Mouse (Mus musculus) kidney, embryonic 15.5 days (tissue): ENCODE data around the gene Thap12. TPM values are rescaled to one million over a fixed set of nuclear protein-coding genes. Genes with fewer than 3 reads are reported as not detected.

Source experiments
- ATAC-seq: fragments of 200-750 bp; cut with Nextera tagmentation; replicated peaks from 2 replicates; pipeline ENCODE4 v1.8.0; 2017; ENCODE audit warnings: moderate TSS enrichment; ENCODE audit not compliant: low FRiP score
- H3K27ac ChIP-seq: fragments of 300-500 bp; sonication (generic); 2 replicates; pipeline ENCODE4 v1.5.1; 2015; ENCODE audit warnings: mild to moderate bottlenecking, inconsistent platforms
- H3K27me3 ChIP-seq: fragments of 300-500 bp; sonication (generic); 2 replicates; pipeline ENCODE4 v1.6.1; 2015; ENCODE audit warnings: inconsistent platforms
- H3K36me3 ChIP-seq: fragments of 300-500 bp; sonication (generic); 2 replicates; pipeline ENCODE4 v1.6.1; 2015; ENCODE audit warnings: inconsistent platforms
- H3K4me1 ChIP-seq: fragments of 300-500 bp; sonication (generic); 2 replicates; pipeline ENCODE4 v1.6.1; 2015; ENCODE audit warnings: inconsistent platforms
- H3K4me2 ChIP-seq: fragments of 300-500 bp; sonication (generic); 2 replicates; pipeline ENCODE4 v1.6.1; 2015; ENCODE audit warnings: moderate library complexity, mild to moderate bottlenecking, inconsistent platforms
- H3K4me3 ChIP-seq: fragments of 300-500 bp; sonication (generic); replicated peaks from 2 replicates; pipeline ENCODE4 v1.5.1; 2015; ENCODE audit warnings: mild to moderate bottlenecking, inconsistent platforms
- H3K9ac ChIP-seq: fragments of 300-500 bp; sonication (generic); 2 replicates; pipeline ENCODE4 v1.6.1; 2015; ENCODE audit warnings: mild to moderate bottlenecking, inconsistent platforms
- H3K9me3 ChIP-seq: fragments of 300-500 bp; sonication (generic); replicated peaks from 2 replicates; pipeline ENCODE4 v1.6.1; 2016; ENCODE audit warnings: inconsistent platforms
- WGBS: fragments of 180-500 bp; shearing (Covaris S2); methylation state at CpG from one replicate; pipeline ENCODE4 v1.1.7; 2015; ENCODE audit warnings: mixed read lengths; 5-methylcytosine and 5-hydroxymethylcytosine counted together
- polyA plus RNA-seq: library from polyadenylated mRNA; unstranded; fragments of >200 nt; fragmentation: Nextera tagmentation; extraction: Ambion mirVana; gene quantifications from 2 replicates; pipeline ENCODE4 v1.2.1, GENCODE M21; 2015

Thap12 gene
- polyA plus RNA-seq, 1 experiment from 2014 or later: 61.7 TPM

DNA sequence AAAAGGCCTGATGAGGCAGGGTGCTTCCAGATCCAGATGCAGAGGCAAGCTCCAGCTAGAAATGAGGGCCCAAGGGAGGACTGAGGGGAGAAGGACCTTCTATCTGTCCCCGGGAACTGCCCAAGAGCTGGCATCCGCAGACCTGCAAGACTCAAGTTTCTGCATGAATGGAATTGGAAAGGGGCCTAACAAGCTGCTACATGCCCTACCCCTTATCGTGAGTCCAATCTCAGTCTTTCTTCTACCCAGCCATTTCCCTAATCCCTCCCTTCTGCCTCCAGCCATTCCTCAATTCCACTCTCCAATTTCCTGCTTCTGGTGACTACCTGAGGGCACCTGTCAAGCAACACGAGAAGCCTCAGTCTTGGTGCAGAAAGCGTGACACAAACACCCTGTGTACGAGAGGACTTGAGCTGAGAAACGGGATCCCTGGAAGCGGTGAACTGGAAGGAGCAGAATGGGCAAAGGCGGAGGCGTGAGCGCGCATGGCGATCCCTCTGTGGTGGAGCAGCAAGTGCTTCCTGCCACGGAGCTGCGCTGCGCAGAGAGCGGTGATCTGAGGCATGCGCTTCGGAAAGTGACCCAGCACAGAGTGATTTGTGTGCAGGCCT is 26.9 kb downstream of the Thap12 start:
- H3K9ac ChIP-seq: no peak overlapping the region
- no peaks in the 10 kb centered on the region for H3K9me3 ChIP-seq
- ATAC-seq: peak; percentile 78
- H3K36me3 ChIP-seq: no peaks in the 10 kb centered on the region
- H3K4me1 ChIP-seq: peaks cover 49% of the 10 kb centered on the region
- H3K4me3 ChIP-seq: peak overlapping the region; percentile 21; the same call in 1 of the 2 replicates
- H3K27ac ChIP-seq: peak overlapping the region; percentile 86
- H3K4me2 ChIP-seq: peak overlapping the region; percentile 53
- WGBS: 11% methylated on average over 19 of the region's 19 CpGs
- H3K27me3 ChIP-seq: peaks cover 14% of the 10 kb centered on the region

DNA sequence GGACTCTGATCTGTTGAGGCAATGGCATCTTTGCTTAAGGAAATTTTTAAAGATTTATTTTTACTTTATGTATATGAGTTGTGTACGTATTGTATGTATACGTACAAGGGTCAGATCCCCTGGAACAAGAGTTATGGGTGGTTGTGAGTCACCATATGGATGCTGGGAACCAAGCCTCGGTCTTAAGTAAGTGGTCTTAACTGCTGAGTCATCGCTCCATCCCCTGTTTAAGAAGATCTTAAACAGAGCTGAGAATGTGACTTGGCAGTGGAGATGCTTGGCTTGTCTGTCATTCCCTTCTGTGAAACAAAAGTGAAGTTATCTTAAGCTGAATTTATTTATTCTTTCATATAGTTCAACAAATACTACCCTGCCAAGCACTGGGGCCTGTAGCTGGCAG is 31.1 kb downstream of the Thap12 start:
- ATAC-seq: no peak
- H3K36me3 ChIP-seq: no peaks in the 10 kb centered on the region
- no peak overlapping the region for H3K9ac ChIP-seq

DNA sequence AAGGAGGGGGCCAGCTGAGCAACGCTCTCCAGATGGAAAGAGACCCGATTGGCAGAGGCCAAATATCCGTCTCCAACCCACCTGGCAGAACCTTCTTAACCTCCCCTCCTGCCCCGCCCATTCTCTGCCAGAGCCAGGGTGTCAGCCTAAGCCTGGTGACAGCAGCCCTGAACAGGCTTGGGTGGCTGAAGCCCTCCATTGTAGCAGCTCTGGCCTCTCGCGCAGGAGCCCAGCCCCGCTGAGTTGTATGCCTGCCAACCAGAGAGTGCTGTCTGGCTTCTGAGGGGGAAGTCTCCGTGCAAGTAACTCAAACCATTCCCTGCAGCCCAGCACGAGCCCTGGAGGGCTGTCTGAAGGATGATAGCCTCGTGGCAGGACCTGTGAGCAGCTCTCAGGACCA is 32.0 kb downstream of the Thap12 start:
- ATAC-seq: peak; percentile 54; the same call in 1 of the 2 replicates
- no peak overlapping the region for H3K9ac ChIP-seq
- no peaks in the 10 kb centered on the region for H3K9me3 ChIP-seq
- peaks cover 15% of the 10 kb centered on the region for H3K4me1 ChIP-seq
- 32% methylated on average over 10 of the region's 10 CpGs for WGBS
- no peaks in the 10 kb centered on the region for H3K36me3 ChIP-seq
- H3K4me2 ChIP-seq: peak overlapping the region; percentile 5; the same call in 1 of the 2 replicates
- no peak overlapping the region for H3K27ac ChIP-seq
- peaks cover 24% of the 10 kb centered on the region; the same call in 1 of the 2 replicates for H3K27me3 ChIP-seq
- H3K4me3 ChIP-seq: no peak overlapping the region

More for the DNA sequence above, 31.1 kb downstream of the Thap12 start:
- H3K9me3 ChIP-seq: no peaks in the 10 kb centered on the region
- peaks cover 21% of the 10 kb centered on the region for H3K4me1 ChIP-seq
- 85% methylated on average over 4 of the region's 4 CpGs for WGBS
- H3K4me2 ChIP-seq: no peak overlapping the region
- H3K27ac ChIP-seq: no peak overlapping the region
- H3K27me3 ChIP-seq: peaks cover 24% of the 10 kb centered on the region; the same call in 1 of the 2 replicates
- no peak overlapping the region for H3K4me3 ChIP-seq

DNA sequence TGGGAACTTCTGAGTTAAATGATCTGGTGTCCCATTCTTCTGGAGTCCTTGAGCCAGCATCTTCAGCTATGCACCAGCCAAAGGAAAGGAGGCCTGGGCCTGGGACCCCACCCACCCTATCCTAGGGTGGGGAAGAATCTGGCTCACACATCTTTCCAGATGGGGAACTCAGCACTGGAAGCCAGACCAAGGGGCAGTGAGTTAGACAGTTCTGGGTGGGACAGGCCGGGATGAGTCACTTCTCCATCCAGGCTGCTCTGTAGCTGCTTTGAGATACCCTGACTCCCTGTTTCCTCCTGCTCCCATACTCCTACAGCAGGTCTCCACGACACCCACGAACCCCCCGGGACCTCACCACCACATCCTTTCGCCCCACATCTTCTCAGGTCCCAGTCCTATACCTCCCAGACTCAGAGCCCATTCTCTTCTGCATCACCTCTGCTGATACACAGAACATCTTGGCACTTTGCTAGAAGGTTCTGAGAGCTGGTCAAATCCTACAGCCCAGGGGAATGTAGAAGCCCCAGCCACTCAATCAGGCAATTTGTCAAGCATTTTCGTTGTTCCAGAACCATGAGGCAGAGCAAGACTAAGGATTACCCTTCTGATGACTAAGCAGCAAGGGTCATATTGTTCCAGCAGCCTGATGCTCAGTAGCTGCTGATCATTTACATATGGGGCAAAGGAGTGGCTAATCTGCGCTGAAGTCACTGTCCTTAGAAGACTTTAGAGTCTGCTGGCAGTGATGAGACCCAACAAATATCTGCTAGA is 34.1 kb downstream of the Thap12 start:
- Histone ChIP-seq H3K27me3 (peaks cover 21% of the 10 kb centered on the region; the same call in 1 of the 2 replicates), H3K4me3 (no peak overlapping the region), H3K9me3 (no peaks in the 10 kb centered on the region), H3K4me1 (peaks cover 30% of the 10 kb centered on the region), H3K27ac (no peak overlapping the region), H3K9ac (no peak overlapping the region), H3K4me2 (no peak overlapping the region), H3K36me3 (no peaks in the 10 kb centered on the region)
- 76% methylated on average over 7 of the region's 7 CpGs for WGBS
- ATAC-seq: no peak

DNA sequence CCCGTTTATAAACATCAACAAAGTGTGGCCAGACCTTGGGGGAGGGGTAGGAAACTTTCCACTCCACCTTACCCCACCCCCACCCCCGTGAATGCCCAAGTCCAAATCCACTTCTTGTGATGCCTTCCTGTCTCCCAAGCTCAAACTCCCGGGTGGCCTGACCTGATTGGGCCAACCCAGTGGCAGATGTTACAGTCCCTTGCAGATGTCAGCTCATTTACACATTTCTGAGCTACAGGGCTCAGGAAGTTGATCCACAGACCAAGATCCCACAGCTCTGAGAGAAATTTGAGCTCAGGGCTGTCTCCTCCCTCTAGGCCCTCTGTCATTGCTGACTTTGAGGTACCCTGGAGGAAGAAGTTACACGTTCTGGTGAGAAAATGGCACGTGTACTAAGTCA is 37.5 kb downstream of the Thap12 start:
- 6% methylated on average over 5 of the region's 5 CpGs for WGBS
- H3K4me3 ChIP-seq: no peak overlapping the region
- no peaks in the 10 kb centered on the region for H3K9me3 ChIP-seq
- H3K27ac ChIP-seq: peak overlapping the region; percentile 61
- H3K9ac ChIP-seq: no peak overlapping the region
- H3K36me3 ChIP-seq: no peaks in the 10 kb centered on the region
- peaks cover 22% of the 10 kb centered on the region for H3K4me1 ChIP-seq
- ATAC-seq: peak; percentile 60
- H3K27me3 ChIP-seq: peaks cover 34% of the 10 kb centered on the region
- 0 out of 2 replicates have a peak overlapping the region, but pooled peaks have one; percentile 10 for H3K4me2 ChIP-seq

DNA sequence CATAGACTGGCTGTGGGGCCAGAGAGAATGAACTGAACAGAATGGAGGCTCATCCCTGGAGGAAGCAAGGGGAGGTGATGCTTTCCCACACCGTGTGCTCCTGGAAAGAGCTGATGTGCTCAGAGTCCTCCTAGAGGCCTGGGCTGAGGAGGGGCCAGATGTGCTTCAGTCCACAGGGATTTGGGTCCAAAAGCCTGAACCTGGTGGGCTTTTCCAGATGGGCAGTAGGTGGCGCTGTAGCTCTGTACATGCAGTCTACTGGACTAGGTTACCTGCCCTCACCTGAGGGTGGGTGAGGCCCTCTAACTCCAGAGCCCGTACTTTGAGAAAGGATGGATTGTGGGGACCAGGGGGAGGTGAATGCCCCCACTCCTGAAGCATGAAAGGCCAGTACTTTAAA is 40.4 kb downstream of the Thap12 start:
- peak; percentile 54; the same call in 1 of the 2 replicates for ATAC-seq
- H3K27me3 ChIP-seq: peaks cover 46% of the 10 kb centered on the region

DNA sequence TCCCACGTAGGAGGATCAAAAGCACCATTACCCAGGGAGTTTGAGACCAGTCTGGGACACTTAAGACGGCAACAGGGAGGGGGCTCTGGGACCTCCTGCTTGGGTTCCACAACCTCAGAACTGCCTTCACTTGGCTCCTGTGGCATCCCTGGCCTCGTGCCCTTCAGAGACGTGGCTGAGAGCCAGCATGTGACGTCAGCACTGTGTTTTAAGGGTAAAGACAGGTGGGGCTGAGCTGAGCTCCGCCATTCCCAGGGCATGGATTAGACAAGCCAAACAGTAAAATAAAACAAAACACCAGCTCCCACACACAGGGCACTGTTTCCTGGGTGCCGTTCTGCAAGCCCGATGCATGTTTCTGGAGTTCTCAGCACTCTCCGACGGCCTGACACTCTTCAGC is 47.5 kb downstream of the Thap12 start:
- Histone ChIP-seq H3K4me3 (no peak overlapping the region), H3K27ac (no peak overlapping the region), H3K4me2 (no peak overlapping the region), H3K9ac (no peak overlapping the region), H3K9me3 (no peaks in the 10 kb centered on the region), H3K36me3 (no peaks in the 10 kb centered on the region), H3K27me3 (peaks cover 72% of the 10 kb centered on the region), H3K4me1 (peaks cover 11% of the 10 kb centered on the region)
- no peak for ATAC-seq
- WGBS: 62% methylated on average over 10 of the region's 10 CpGs

More for the DNA sequence above, 40.4 kb downstream of the Thap12 start:
- Histone ChIP-seq H3K4me2 (no peak overlapping the region), H3K4me3 (no peak overlapping the region), H3K4me1 (peaks cover 22% of the 10 kb centered on the region), H3K27ac (no peak overlapping the region), H3K9me3 (no peaks in the 10 kb centered on the region), H3K9ac (no peak overlapping the region), H3K36me3 (no peaks in the 10 kb centered on the region)
- WGBS: 6% methylated on average over 3 of the region's 3 CpGs

DNA sequence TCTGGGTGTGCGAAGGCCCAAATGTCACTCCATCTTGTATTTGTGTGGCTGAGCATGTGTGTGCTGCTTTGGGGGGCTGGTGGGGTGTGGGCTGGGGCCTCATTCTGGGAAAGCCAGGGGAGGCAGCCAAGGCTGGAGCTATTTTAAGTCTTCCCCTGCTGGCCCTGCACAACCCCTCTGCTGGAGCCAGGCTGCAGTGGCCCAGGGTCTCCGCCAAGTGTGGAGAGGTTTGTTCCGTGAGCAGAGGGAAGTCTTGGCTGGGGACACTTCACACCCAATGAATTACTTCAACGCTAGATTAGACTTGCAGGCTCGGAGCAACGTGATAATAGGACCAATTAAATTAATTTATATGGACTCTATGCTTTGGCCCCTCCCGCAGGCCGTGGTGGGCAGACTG is 49.8 kb downstream of the Thap12 start:
- no peak for ATAC-seq
- WGBS: 72% methylated on average over 8 of the region's 8 CpGs
- no peak overlapping the region for H3K27ac ChIP-seq
- no peak overlapping the region for H3K4me3 ChIP-seq
- no peak overlapping the region for H3K4me2 ChIP-seq
- no peaks in the 10 kb centered on the region for H3K36me3 ChIP-seq
- peaks cover 32% of the 10 kb centered on the region for H3K4me1 ChIP-seq
- no peak overlapping the region for H3K9ac ChIP-seq
- no peaks in the 10 kb centered on the region for H3K9me3 ChIP-seq
- peaks cover 70% of the 10 kb centered on the region for H3K27me3 ChIP-seq

DNA sequence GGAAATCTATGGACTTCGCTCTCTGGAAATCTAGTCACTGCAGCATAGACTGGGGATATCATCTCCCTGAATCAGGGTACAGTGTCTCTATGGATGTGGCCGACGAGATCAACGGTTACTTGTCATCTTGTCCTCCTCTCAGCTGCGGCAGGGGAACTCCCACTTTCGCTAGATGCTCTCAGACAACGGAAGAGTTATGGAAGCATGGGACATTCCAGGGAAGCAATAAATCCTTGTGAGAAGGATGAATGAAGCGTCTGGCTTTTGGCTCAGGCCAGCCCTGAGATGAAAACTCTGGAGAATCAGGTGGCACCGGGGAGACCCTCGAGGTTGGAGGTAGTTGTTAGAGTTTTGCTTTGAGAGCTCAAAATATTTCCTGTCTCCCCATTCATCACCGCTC is 53.1 kb downstream of the Thap12 start:
- Histone ChIP-seq H3K27me3 (peaks cover 76% of the 10 kb centered on the region), H3K9ac (no peak overlapping the region), H3K27ac (no peak overlapping the region), H3K4me3 (no peak overlapping the region), H3K4me1 (peaks cover 37% of the 10 kb centered on the region), H3K4me2 (no peak overlapping the region), H3K9me3 (no peaks in the 10 kb centered on the region), H3K36me3 (no peaks in the 10 kb centered on the region)
- ATAC-seq: no peak
- WGBS: 32% methylated on average over 11 of the region's 11 CpGs

DNA sequence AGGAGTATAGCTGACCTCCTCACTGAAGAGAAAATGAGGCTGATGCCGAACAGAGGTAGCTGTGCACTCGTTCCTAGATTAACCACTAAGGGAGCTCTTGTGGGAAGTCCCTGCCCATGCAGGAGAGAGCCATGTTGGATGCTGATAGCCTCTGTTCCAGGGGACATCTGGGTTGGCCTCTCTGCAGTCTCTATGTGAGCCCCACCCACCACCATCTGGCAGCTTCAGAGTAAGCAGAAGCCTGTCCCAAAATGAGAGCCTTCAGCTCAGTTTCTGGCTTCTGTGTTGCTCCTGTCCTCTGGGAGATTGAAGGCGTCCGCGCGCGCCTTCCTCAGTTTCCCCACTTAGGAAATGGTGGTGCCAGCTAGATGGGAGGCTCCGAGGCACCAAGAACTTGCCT is 53.7 kb downstream of the Thap12 start:
- Histone ChIP-seq H3K27ac (no peak overlapping the region), H3K36me3 (no peaks in the 10 kb centered on the region), H3K4me2 (no peak overlapping the region), H3K4me3 (no peak overlapping the region), H3K9ac (no peak overlapping the region), H3K27me3 (peaks cover 76% of the 10 kb centered on the region), H3K4me1 (peaks cover 37% of the 10 kb centered on the region), H3K9me3 (no peaks in the 10 kb centered on the region)
- no peak for ATAC-seq
- 68% methylated on average over 8 of the region's 8 CpGs for WGBS

DNA sequence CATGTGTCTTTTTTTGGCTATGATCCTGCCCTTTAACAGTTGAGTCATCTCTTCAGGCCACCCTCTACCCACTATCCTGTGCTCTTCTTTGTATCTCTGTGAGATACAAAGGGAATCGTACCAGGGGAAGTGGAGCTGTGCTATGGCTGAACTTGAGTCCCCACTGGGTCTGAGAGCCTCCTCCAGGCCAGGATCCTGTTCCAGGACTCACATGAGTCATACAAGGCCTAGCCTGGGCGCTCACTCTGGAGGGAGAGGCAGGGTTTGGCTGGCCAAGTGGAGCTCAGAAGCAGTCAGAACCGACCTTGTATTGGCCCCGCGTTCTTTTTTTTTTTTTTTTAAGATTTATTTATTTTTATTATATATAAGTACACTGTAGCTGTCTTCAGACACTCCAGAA is 57.2 kb downstream of the Thap12 start:
- Histone ChIP-seq H3K4me3 (no peak overlapping the region), H3K27ac (no peak overlapping the region), H3K36me3 (no peaks in the 10 kb centered on the region), H3K4me2 (no peak overlapping the region), H3K9ac (no peak overlapping the region), H3K4me1 (peaks cover 41% of the 10 kb centered on the region), H3K27me3 (peaks cover 74% of the 10 kb centered on the region), H3K9me3 (no peaks in the 10 kb centered on the region)
- WGBS: 88% methylated on average over 5 of the region's 5 CpGs
- no peak for ATAC-seq

DNA sequence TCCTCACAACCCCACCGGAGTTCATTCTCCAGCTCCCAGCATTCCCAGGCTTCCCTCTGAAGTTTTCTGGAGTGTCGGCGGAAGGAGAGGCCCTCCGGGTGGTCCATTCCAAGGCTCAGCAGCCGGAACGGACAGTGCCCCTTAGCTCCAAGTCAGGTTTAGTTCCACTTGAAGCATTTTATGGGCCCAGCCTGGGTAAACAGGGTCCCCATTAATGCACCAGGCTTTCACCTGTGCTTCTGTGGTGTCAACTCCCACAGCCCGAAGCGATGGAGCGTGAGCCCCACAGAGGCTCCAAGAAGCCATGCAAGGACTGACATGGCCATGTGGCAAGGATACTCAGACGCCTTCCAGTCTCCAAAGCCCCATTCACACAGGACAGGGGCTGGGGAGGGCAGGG is 61.0 kb downstream of the Thap12 start:
- 43% methylated on average over 10 of the region's 10 CpGs for WGBS
- Histone ChIP-seq H3K4me3 (no peak overlapping the region), H3K27me3 (peaks cover 82% of the 10 kb centered on the region), H3K9ac (no peak overlapping the region), H3K4me2 (peak overlapping the region; percentile 7; the same call in 1 of the 2 replicates), H3K36me3 (no peaks in the 10 kb centered on the region), H3K4me1 (peaks cover 20% of the 10 kb centered on the region), H3K9me3 (no peaks in the 10 kb centered on the region), H3K27ac (no peak overlapping the region)
- peak; percentile 86 for ATAC-seq
